Mouse (Mus musculus): Measurements from ENCODE around the gene Eml4. TPM values are rescaled to one million over a fixed set of nuclear protein-coding genes. Genes with fewer than 3 reads are reported as not detected.
A peak's percentile ranks its signal among the peaks of the same experiment; 100 is the strongest.

The Eml4 gene
- polyA plus RNA-seq, 1 experiment from 2014 or later: 34.0 TPM

- ATAC-seq (replicated peaks): 0 out of 2 replicates have a peak, but pooled peaks have one; percentile 15
- Histone ChIP-seq H3K36me3 (replicated peaks) (no peaks in the 10 kb centered on the region), H3K4me3 (peak overlapping the region; percentile 91), H3K4me1 (peaks cover 17% of the 10 kb centered on the region), H3K9me3 (no peaks in the 10 kb centered on the region), H3K27me3 (replicated peaks) (no peaks in the 10 kb centered on the region), H3K9ac (peak overlapping the region; percentile 74), H3K27ac (peak overlapping the region; percentile 90; the same call in 1 of the 2 replicates), H3K4me2 (peak overlapping the region; percentile 57)
- WGBS: 9% methylated on average over 13 of the region's 13 CpGs
Measured at GRCm38 (mm10) chr17:83351601-83352413, 1.1 kb downstream of the Eml4 start.

DNA sequence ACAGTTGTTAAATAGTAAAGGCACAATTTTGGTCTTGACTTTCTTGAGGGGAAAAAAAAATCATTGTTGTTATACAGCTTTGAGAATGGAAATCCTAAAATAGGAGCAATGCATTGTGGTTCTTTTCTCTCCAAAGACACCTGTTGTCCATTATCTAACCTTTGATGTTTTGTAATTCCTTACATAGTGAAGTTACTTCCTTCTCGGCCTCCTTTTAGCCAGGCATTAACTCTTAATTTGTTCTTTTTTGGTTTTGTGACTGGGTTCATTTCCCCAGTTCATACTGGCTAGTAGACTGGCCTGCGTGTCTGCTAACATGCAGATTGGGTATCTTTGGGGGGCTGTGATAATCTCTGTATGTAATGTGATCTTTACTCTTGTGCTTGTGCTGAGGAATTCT is 1.7 kb downstream of the Eml4 start:
- peaks cover 17% of the 10 kb centered on the region for H3K4me1 ChIP-seq
- ATAC-seq (replicated peaks): no peak
- H3K36me3 ChIP-seq (replicated peaks): no peaks in the 10 kb centered on the region
- H3K4me2 ChIP-seq: peak overlapping the region; percentile 57
- no peaks in the 10 kb centered on the region for H3K27me3 ChIP-seq (replicated peaks)
- H3K27ac ChIP-seq: no peak overlapping the region
- 9% methylated on average over 2 of the region's 2 CpGs for WGBS
- H3K4me3 ChIP-seq: peak overlapping the region; percentile 91
- no peak overlapping the region for H3K9ac ChIP-seq
- no peaks in the 10 kb centered on the region for H3K9me3 ChIP-seq

DNA sequence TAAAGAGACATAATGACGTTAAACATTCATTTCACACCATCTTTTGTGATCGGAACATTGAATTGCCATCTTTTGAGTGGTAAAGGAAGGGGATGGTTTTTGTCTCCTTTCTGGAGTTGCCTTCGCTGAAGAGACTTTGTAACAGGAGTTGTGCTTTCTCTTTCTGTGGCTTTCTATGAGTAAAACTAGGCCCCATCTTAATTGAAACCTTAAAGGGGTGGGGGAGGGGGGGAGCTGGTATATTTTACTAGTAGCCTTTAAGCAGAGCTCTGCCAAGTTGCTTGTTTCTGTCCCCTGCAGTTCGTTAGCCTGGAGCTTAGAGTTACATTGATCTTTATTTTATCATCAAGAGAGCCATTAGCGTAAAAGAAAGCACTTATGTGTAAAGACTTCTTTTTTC is 2.3 kb downstream of the Eml4 start:
- Histone ChIP-seq H3K9me3 (no peaks in the 10 kb centered on the region), H3K27me3 (replicated peaks) (no peaks in the 10 kb centered on the region), H3K36me3 (replicated peaks) (no peaks in the 10 kb centered on the region), H3K4me1 (peaks cover 17% of the 10 kb centered on the region), H3K9ac (no peak overlapping the region), H3K4me3 (peak overlapping the region; percentile 91), H3K4me2 (peak overlapping the region; percentile 57), H3K27ac (no peak overlapping the region)
- 18% methylated on average over 5 of the region's 5 CpGs for WGBS
- no peak for ATAC-seq (replicated peaks)

DNA sequence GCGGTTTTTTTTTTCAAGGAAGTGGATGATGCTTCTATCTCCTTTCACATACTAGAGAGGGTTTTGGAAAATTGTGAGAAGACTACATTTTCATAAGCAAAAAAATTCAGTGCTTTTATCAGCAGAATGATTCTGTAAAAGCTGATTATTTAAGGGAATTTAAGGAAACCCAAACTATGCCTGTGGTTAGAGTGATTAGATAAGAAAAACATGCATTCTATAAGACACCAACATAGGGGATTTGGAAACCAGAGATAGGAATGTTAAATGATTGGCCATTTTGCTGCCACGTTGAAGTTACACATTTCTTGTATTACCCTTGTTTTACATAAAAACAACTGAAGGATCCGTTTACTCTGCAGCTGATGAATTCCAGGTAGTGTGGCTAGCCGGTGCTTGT is 2.7 kb downstream of the Eml4 start:
- Histone ChIP-seq H3K27ac (no peak overlapping the region), H3K4me3 (no peak overlapping the region), H3K27me3 (replicated peaks) (no peaks in the 10 kb centered on the region), H3K36me3 (replicated peaks) (no peaks in the 10 kb centered on the region), H3K4me1 (peaks cover 17% of the 10 kb centered on the region), H3K9me3 (no peaks in the 10 kb centered on the region), H3K9ac (no peak overlapping the region), H3K4me2 (0 out of 2 replicates have a peak overlapping the region, but pooled peaks have one; percentile 6)
- WGBS: 68% methylated on average over 4 of the region's 4 CpGs
- no peak for ATAC-seq (replicated peaks)

DNA sequence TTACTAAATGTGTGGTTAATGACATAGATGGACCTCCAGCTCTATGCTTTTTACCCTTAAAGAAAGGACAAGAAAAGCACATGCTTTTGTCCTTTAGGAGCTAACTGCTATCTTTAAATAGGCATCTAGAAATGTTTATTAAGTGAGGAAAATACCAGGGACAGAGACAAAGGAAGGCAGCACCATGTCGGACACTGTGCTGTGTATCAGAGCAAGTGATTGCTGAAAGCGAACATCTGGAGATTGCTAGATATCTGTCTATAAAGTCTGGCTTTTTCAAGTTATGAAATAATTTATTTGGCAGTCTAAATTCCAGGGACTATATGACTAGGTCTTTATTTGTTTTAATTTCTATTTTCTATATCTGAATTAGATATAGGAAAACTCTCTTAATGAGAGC is 4.8 kb downstream of the Eml4 start:
- Histone ChIP-seq H3K4me1 (peaks cover 17% of the 10 kb centered on the region), H3K9me3 (no peaks in the 10 kb centered on the region), H3K4me3 (no peak overlapping the region), H3K27me3 (replicated peaks) (no peaks in the 10 kb centered on the region), H3K36me3 (replicated peaks) (no peaks in the 10 kb centered on the region), H3K9ac (no peak overlapping the region), H3K4me2 (no peak overlapping the region), H3K27ac (no peak overlapping the region)
- no peak for ATAC-seq (replicated peaks)
- 83% methylated on average over 2 of the region's 2 CpGs for WGBS

- no peaks in the 10 kb centered on the region for H3K36me3 ChIP-seq (replicated peaks)
- no peak overlapping the region for H3K9ac ChIP-seq
- no peaks in the 10 kb centered on the region for H3K9me3 ChIP-seq
- WGBS: 82% methylated on average over 4 of the region's 4 CpGs
- no peaks in the 10 kb centered on the region for H3K27me3 ChIP-seq (replicated peaks)
- H3K4me3 ChIP-seq: no peak overlapping the region
- no peak for ATAC-seq (replicated peaks)
- H3K4me1 ChIP-seq: no peaks in the 10 kb centered on the region
- no peak overlapping the region for H3K4me2 ChIP-seq
- no peak overlapping the region for H3K27ac ChIP-seq
Measured at GRCm38 (mm10) chr17:83359934-83360333, 9.2 kb downstream of the Eml4 start.

GRCm38 (mm10) chr17:83360796-83361566 is 10.2 kb downstream of the Eml4 start:
- 81% methylated on average over 13 of the region's 13 CpGs for WGBS
- H3K4me3 ChIP-seq: no peak overlapping the region
- H3K9ac ChIP-seq: no peak overlapping the region
- no peaks in the 10 kb centered on the region for H3K9me3 ChIP-seq
- peaks cover 2% of the 10 kb centered on the region; the same call in 1 of the 2 replicates for H3K4me1 ChIP-seq
- H3K27me3 ChIP-seq (replicated peaks): no peaks in the 10 kb centered on the region
- no peak overlapping the region for H3K27ac ChIP-seq
- H3K4me2 ChIP-seq: no peak overlapping the region
- no peaks in the 10 kb centered on the region for H3K36me3 ChIP-seq (replicated peaks)
- ATAC-seq (replicated peaks): no peak

DNA sequence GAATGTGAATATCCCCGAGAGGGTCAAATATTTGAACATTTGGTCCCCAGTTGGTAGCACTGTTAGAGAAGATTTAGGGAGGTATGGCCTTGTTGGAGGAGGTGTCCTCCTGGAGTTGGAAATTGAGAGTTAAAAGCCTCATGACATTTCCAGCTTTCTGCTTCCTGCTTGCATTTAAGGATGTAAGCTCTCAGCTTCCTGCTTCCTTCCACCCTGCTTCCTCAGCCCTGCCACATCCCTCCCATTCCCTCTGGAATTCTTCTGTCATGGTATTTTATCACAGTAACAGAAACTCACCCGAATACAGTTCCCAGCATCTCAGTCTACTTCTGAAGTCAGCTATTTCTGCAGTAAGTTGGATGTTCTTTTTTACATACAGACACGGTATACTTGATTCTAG is 12.3 kb downstream of the Eml4 start:
- H3K9me3 ChIP-seq: no peaks in the 10 kb centered on the region
- WGBS: 74% methylated on average over 3 of the region's 3 CpGs
- no peak overlapping the region for H3K9ac ChIP-seq
- no peaks in the 10 kb centered on the region for H3K27me3 ChIP-seq (replicated peaks)
- no peak for ATAC-seq (replicated peaks)
- peaks cover 3% of the 10 kb centered on the region; the same call in 1 of the 2 replicates for H3K4me1 ChIP-seq
- H3K4me3 ChIP-seq: no peak overlapping the region
- H3K4me2 ChIP-seq: no peak overlapping the region
- no peak overlapping the region for H3K27ac ChIP-seq
- H3K36me3 ChIP-seq (replicated peaks): no peaks in the 10 kb centered on the region

DNA sequence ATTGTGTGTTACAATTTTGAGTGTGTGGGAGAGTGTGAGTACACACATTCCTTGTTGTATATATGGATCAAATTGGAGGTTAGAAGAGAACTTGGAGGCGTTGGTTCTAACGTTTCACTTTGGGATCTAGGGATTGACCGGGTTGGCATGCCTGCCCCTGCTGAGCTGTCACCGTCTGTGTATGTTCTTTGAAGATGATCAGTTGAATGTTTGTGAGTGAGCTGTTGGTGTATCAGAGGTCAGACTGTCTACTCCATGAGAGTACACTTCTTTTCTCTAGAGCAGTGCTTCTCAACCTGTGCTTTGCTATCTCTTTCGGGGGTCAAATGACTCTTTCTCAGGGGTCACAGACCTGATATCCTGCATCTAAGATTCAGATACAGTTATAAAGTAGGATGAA is 13.6 kb downstream of the Eml4 start:
- no peak overlapping the region for H3K4me2 ChIP-seq
- no peaks in the 10 kb centered on the region for H3K36me3 ChIP-seq (replicated peaks)
- peaks cover 3% of the 10 kb centered on the region; the same call in 1 of the 2 replicates for H3K4me1 ChIP-seq
- no peak overlapping the region for H3K4me3 ChIP-seq
- H3K9me3 ChIP-seq: no peaks in the 10 kb centered on the region
- H3K9ac ChIP-seq: no peak overlapping the region
- 80% methylated on average over 5 of the region's 5 CpGs for WGBS
- ATAC-seq (replicated peaks): no peak
- no peak overlapping the region for H3K27ac ChIP-seq
- no peaks in the 10 kb centered on the region for H3K27me3 ChIP-seq (replicated peaks)

DNA sequence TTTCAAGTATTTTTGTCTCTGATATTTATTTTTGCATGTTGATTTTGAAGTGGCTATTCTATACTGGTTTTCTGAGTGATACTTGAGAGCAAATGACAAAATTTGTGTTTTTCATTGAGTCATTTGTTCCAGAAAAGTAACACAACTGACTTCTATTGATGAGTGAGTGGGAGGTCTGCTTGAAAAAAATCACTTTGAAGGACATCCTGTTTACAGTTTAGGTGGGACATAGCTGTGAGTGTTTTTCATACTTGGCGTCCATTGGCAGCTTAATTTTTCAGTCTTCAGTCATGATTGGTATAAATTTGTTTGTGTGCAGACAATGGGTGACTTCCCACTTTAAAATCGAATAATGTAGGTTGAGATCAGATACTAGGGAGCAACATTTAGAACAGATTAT is 14.4 kb downstream of the Eml4 start:
- Histone ChIP-seq H3K36me3 (replicated peaks) (no peaks in the 10 kb centered on the region), H3K27me3 (replicated peaks) (no peaks in the 10 kb centered on the region), H3K4me1 (peaks cover 3% of the 10 kb centered on the region; the same call in 1 of the 2 replicates), H3K4me2 (no peak overlapping the region), H3K4me3 (no peak overlapping the region), H3K9me3 (no peaks in the 10 kb centered on the region), H3K9ac (no peak overlapping the region), H3K27ac (no peak overlapping the region)
- 91% methylated on average over 2 of the region's 2 CpGs for WGBS
- ATAC-seq (replicated peaks): no peak

GRCm38 (mm10) chr17:83365614-83366355 is 15.1 kb downstream of the Eml4 start:
- 63% methylated on average over 11 of the region's 11 CpGs for WGBS
- no peaks in the 10 kb centered on the region for H3K36me3 ChIP-seq (replicated peaks)
- no peak overlapping the region for H3K9ac ChIP-seq
- ATAC-seq (replicated peaks): no peak
- H3K4me3 ChIP-seq: no peak overlapping the region
- no peak overlapping the region for H3K27ac ChIP-seq
- no peak overlapping the region for H3K4me2 ChIP-seq
- H3K9me3 ChIP-seq: no peaks in the 10 kb centered on the region
- no peaks in the 10 kb centered on the region for H3K27me3 ChIP-seq (replicated peaks)
- H3K4me1 ChIP-seq: peaks cover 3% of the 10 kb centered on the region; the same call in 1 of the 2 replicates

GRCm38 (mm10) chr17:83367387-83367786 is 16.7 kb downstream of the Eml4 start:
- H3K4me2 ChIP-seq: no peak overlapping the region
- ATAC-seq (replicated peaks): no peak
- H3K27me3 ChIP-seq (replicated peaks): no peaks in the 10 kb centered on the region
- H3K36me3 ChIP-seq (replicated peaks): no peaks in the 10 kb centered on the region
- H3K4me1 ChIP-seq: peaks cover 3% of the 10 kb centered on the region; the same call in 1 of the 2 replicates
- 89% methylated on average over 5 of the region's 5 CpGs for WGBS
- H3K9ac ChIP-seq: no peak overlapping the region
- H3K27ac ChIP-seq: no peak overlapping the region
- no peaks in the 10 kb centered on the region for H3K9me3 ChIP-seq
- H3K4me3 ChIP-seq: no peak overlapping the region

Measured in midbrain, embryonic 15.5 days (tissue).